Mouse (Mus musculus): ENCODE results near the gene Sec11a.
"Not testable (repeated sequence)": the region's sequence is repeated elsewhere in the genome, so short reads cannot be mapped to it uniquely, and the experiment has no call there.

The Sec11a gene

DNA sequence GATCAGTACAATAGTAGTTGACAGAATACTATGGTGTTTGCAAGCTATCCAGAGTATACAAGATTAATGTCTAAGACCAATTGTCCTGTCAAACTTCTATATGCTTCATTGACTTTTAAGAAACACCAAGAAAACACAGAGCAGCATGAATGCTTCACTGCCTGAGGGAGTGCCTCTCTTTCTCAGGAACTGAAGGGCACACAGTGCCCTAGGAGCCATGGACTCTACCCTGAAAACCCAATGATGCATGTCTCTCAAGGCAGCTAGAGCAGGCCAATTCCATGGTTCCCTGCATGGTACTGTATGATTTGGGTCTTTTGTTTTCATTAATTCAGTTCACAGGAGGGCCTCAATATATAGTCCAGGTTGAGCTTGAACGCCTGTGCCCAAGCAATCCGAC is 6.7 kb upstream of the Sec11a start:
- DNase-seq = no peak

DNA sequence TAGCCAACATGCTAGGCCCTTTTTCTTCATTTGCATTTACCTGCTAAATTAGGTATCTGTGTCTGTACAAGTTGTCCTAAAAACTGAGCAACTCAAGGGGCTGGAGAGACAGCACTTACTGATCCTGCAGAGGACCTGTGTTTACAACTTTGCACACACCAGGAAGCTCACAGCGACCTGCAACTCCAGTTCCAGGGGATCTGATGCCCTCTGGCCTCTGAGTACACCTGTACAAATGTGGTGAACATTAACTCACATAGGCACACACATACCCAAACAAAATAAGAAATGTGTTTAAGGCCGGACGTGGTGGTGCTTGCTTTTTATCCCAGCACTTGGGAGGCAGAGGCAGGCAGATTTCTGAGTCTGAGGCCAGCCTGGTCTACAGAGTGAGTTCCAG is 4.6 kb upstream of the Sec11a start:
- no peak for DNase-seq

DNA sequence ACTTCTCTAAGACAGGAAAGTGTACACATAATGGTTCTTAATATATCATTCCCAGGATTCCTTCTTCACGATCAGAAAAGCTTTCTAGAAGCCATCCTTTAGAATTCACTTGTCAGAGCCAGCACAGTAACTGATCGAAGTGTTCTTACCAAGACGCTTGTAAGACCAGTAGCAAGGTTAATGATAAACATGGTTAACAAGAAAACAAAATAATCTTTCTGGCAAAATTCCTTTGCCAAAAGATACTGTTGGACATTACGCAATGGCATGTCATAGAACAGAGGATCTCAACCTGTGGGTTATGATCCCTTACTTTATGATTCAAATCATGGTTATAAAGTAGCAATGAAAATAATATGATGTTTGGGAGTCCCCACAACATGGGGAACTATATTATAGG is 3.9 kb upstream of the Sec11a start:
- no peak for DNase-seq

DNA sequence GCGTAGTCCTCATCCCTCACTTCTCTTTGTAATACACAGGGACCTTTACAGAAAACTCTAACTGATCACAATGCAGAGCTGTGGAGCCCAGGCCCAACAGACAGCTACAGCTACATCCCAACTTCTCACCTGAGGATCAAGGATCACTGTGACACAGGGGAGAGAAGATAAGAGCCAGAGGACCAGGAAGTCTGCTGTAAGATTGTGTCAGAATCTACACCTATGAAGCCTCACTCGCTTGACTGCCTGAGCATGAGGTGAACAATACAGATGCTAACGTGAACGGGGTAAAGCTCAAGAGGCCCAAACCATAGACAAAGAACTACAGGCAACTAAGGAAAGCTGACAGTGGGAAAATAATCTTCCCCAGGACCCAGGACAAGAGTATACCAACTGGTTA is 7.8 kb downstream of the Sec11a start:
- DNase-seq = no peak

DNA sequence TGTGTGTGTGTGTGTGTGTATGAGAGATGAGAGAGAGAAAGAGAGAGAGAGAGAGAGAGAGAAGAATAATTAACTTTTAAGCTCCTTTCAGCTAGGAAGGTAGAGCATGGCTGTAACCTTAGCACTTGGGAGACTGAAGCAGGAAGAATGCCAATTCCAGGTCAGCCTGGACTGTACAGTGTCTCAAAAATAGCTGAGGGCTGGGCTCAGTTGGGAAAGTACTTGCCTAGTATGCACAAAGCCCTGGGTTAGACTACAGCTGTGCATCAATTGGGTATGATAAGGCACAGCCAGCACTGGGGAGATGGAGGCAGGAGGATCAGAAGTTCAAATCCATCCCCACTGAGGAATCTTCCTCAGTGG is 10.3 kb downstream of the Sec11a start:
- DNase-seq = not testable (repeated sequence)

DNA sequence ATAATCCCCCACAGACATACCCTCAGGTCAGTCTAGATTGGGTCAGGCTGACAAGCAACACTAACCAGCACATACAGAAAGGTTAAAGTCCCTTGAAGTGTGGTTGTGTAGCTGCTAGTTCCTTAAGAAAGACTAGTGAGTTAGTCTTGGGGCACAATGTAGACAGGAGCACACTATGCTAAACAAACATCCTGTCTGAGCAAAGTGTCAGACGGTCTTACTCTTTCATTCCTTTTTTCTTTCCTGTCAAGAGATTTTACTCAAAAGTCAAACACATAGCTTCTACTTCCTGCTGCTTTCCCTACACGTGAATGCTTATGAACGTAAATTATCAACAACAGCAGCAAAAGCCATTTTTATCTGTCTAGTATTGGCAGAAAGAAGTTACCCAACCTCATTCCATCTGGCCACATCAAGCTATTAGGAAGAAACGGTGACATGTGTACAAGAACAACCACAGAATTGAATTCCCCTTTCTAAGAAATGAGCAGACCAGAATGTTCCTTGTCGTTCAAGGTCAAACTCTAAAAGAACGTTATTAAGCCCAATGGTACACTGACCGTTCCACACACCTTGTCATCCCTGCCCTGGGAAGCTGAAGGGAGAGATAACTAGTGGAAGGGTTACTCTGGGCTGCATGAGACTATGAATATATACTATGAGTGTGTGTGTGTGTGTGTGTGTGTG is 10.8 kb downstream of the Sec11a start:
- DNase-seq = not testable (repeated sequence)

DNA sequence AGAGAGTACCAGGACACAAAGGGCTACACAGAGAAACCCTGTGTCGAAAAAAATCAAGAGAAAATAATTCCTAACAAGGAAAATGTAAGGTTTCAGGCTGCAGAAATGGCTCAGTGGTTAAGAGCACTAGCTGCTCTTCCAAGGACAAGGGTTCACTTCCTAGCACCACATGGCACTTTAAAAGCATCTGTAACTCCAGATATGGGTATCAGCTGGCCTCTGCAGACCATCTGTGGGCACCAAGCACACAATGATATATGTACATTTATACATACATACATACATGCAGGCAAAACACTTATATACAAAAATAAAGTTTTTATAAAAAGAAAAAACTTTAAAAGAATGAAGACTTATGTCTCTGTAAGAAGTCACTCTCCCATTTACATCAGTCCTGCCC is 11.7 kb downstream of the Sec11a start:
- DNase-seq = no peak

DNA sequence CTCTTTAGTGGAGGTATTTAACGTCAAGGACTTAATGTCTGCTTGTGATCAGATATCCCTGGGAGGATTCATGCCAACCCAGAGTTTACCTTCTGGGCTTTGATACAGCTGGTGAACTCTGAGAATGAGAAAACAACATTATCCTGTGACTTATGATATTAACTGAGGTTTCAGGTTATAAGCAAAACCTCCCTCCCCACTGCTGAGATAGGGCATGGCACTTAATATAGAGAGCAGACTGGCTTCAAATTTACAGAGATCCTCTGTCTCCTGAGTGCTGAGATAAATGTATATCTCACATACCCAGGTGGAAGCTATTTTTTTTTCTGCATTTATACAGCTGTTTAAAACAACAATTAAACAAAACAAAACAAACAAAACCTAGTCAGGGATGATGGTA is 14.8 kb downstream of the Sec11a start:
- DNase-seq = no peak

DNA sequence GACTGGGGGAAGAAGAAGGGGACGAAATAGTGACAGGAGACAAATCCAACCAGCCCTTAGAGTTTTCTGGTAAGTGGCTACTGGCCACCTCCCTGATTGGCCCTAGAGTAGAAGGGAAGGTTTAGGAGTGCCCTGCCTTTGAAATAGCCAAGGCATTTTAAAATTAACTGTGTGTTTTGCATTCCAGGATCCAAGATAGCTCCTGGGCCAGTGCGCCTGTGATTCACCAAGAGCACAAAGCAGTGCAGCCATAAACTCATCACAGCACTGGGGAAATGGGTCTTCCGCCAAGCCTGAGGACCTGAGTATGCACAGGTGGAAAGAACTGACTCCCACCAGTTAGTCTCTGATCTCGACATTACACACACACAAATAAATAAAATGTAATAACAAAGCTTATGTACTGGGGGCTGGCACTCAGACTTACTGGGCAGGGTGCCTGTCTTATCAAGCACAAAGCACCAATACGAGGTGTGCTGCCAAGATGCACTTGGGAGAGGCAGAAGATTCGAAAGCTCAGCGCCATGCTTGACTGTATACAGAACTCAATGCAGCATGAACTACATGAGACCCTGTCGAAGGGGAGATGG is 15.9 kb downstream of the Sec11a start:
- DNase-seq = no peak

DNA sequence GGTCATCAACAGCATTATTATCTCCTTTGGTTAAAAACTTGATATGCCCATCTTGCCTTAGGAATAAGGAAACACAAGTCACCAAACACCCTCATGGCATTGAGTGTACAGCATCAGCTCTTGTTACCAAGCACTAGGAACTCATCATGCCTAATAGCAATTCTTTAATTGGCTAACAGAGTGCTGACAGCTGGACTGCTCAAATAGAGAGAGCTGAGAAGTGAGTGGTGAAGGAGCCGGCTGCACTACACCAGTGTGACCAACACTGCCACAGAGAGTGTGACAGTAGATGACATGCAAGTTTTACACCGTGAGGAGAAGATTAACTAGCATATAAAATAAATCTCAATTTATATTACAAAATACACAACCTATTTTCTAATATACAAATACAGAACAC is 24.4 kb downstream of the Sec11a start:
- no peak for DNase-seq

DNA sequence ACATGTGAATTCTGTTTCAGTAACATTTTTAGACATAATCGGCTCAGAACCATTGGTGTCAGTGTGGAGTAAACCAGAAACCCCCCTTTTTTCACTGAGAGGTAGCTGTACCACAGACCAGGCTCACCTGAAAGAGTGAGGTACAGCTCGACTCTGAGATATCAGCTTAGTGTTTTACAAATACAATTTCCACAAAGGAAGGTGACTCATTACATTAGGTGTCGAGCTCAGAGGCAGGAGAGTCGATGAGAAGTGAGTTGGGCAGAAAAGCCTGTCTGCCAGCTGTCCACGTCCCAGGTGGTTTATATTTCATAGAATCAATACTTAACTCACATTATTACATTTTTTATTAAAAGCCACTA is 28.0 kb downstream of the Sec11a start:
- DNase-seq = no peak

DNA sequence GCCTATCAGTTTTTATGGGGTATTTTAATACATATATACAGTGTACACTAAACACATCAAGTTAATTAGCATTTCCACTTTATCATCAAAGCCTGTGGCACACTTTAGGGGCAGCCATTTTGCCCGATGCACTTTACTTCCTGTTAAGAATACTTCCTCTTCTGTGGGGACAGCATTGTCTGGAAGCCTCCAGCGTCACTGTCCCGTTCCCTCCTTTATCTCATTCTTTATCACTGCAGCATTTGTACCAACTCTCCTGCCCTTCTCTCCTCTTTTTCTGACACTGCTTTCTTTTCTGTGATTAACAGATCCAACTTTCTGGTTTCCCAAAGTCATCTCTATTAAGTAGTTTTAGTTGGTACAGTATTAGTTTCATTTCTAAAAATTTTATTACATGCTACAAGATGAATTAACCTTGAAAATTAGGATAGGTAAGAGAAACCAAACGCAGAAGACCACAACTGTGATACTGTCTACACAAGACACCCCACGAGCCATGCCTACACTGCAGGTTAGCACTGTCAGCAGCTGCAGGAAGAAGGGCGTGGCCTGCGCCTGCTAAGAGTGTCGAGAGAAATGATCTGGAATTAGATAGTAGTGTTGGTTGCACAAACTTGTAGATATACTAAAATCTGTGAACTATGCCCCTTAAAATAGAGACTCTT is 28.5 kb downstream of the Sec11a start:
- DNase-seq = no peak

DNA sequence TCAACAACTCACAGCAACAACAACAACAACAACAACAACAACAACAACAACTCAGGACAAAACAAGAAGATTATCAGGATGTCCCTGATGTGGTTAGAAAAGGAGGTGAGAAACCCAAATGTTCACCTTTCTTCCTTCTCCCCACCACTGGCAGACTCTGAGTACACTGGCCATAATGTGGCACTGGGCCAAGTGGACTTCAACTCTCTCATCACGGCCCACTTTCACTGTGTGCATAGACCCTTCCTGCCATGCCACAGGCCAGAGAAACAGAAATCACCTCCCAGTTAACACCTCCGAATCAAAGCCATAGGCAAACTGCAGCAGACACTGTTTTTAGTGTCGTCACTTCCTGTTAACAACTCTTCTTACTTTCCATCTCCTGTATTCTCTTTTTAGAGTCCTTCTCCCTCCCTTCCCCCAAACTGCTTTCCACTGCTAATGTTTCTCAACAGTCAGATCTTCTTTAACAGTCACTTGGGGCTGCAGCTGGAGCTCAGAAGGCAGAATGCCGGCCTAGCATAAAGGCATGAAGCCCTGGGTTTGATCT is 29.6 kb downstream of the Sec11a start:
- no peak for DNase-seq

DNA sequence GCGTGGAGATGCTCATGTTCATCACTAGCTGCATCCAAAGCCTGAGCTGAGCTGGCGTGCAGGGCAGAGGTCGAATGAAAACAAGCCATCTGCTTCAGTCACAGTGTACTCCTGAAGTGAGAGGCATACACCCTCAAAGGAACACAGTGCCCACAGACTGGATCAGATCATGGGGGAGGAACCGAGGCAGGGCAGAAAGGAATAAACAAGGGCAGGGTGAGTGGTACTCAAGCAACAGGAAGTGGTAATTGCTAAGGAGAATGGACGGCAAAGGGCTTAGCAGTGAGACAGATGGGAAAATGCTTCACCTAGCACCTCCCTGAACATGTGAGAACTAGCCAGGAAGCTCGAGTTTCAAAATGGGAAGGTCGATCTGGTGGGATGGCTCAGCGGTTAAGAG is 35.1 kb downstream of the Sec11a start:
- no peak for DNase-seq

DNA sequence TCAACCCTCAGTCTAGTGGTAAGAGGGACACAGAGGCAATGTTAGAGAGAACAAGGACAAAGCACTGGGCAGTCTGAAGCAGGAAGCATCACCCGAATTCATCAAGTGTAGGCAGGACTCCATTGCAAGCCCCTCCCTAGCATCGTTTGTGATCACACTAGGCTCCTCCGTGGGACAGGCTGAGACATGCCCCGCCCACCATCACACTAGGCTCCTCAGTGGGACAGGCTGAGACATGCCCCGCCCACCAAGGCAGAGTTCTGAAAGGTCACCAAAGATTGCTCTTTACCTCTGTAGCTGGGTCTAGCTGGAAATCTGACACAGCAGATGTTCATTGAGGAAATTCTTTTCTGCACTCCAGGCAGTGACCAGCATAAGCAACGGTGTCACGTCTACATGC is 36.5 kb downstream of the Sec11a start:
- DNase-seq = no peak

DNA sequence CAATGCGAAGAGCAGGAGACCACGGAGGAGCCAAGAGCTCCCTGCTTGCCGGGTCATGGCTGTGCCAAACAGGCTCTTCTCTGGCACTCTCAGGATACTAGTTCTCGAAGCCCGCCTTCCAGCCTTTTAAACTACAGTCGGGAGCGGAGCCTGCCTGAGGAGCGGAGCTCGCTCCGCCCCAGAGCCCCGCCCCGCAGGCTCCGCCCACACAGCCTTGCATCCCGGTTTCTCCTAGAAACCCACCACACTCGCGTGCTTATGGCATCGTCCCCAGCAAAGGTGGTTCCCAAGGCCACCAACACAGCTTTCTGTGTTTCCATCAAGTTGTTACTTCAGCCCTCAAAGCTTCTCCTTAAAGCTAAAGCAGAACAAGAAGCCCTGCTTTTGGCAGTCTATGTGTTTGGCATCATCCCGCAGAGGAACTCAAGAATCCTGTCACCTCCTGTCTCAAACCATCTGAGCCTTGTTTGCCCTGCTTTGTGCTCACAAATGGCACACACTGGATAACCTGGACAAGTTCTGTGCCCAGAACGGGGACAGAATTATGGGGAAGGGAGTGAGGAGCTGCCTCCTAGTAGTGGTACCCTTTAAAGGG is 42.6 kb downstream of the Sec11a start, which contains the start of gene Nmb:
TSS of gene Nmb (minus strand) at position 156 of the 595 bp plus-strand sequence.
- DNase-seq = peak; percentile 88

DNA sequence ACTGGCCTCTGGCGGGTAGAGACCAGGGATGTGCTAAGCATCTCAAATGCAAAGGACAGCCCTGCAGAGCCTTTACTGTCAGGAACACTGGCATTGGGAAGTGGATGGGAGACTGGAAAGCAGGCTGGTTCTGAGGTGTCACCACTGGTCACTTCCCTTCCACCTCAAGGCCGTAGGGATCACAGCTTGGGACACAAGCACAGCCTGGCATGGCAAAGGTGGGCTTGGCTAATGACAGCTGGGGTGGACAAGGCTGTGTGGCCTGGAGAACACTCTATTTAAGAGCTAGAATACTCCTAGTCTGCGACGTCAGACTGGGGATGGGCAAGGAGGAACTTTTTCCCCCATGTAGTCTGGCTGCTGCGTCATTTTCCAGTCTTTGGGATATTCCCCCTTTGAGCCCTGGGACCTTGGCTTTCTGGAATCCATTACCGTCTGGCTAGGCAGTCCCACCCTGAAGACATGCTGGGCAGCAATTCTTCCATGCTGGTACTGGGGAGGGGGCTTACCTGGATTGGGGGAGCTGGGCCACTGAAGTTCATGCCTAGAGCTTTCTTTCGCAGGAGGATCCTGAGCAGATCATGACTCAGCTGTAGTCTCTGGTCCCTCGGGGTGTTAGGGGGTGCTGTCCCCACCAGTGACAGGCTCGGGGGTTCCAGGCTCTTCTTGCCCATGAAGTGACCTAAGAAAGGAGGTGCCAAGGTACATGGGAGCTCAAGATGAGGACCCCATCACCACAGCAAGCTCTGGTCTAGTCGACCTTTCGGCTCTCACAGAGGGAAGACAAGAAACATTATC is 43.8 kb downstream of the Sec11a start:
- DNase-seq = no peak

DNA sequence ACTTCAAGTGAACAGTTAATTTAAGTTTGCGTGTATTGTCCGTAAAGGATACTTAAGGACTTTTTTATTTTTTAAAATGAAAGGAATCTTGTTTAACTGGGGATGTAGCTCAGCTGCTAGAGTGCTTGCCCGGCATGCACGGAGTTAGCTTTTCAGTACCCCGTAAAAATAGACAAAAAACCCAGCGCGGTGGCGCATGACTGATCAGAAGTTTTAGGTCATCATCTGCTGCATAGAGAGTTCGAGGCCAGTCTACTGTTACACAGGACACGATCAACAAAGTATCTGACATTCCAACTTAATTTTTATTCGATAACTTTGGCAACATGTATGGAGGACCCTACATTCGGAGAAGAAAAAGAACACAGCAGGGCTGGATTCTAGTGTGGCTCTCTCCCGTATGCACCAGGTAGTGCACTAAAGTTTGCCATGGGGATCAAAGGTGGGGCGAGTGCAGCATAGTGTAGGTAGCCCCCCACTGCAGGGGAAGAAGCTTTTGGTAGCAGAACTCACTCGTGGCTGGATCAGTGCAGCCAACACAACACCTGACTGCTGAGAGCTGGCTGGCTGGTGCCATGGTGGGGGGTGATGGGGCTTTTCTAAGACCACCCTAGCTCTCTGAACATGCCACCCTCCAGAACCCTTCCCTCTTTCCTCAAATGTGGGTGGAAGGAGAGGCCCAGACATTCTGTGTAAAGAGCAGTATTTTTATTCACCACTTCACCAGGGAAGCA is 45.9 kb downstream of the Sec11a start:
- peak; percentile 39 for DNase-seq

DNA sequence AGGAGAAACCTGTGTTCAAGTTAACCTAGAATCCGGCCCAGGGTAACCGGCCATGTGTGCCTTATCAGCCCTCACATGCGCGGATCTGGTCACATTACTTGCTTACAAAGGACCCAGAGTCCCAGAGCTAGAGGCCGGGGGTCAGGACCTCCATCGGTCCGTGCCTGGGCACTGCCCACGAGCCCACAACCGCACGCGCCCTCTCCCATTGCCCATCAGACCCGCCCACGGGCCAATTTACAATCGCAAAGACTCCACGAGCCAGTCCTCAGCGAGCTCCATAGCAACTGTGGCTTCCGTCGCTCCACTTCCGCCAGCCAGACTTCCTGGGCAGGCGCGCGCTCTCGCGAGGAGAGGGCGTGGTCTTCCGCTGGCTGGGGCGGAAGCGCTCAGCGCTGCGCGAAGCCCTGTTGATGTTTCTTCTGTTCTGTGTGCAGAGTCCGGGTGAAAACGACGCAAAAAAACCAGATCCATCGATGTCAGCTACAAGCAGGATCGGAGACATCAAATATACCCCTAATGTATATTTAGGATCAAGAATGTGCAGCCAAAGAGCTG is 46.6 kb downstream of the Sec11a start, which contains the start of gene Wdr73:
TSS of gene Wdr73 (minus strand) at position 326 of the 558 bp plus-strand sequence.
- DNase-seq = peak; percentile 95

DNA sequence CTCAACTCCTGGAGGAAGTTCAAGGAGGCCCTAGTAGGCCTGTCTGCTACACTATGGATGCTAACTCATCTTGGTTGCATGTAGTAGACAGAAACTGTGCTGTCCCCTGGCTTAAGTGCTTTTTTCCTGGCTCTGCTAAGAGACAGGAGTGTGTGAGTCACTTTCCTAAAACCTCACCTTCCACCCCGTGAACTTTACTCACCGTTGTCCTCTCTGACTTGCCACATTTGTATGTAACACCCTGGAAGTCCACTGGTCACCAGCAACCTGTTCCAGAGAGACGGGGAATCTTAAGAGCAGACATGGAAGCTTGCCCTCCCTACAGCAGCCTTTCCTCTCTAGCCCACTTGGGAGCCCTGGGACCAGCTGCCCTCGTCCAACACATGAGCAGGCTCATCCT is 49.9 kb downstream of the Sec11a start:
- no peak for DNase-seq

DNA sequence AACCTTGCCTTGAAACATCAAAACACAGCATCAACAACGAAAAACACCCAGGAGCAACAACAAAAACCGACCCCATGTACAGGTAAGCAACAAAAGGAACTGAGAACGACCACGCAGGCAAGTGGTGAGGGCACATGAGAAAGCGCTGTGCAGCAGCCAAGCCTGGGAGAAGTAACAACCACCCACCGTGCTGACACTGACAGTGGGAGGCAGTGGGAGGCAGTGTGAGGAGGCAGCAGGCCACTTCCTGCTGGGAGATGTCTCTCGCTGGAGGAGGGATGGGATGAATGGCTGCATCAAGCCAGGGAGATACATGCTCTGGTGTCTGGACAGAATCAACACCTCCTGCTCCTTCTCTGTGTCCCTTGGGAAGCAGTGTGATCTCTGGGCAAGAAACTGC is 50.4 kb downstream of the Sec11a start:
- no peak for DNase-seq
